Mouse (Mus musculus) kidney, adult 2 months (tissue): ENCODE measurements at regions not wholly inside any gene's neighbourhood (a gene's known extent, or its start where the extent isn't known, plus 50 kb on each side); places are given as distances from the start of the nearest gene placed in this dataset.

ENCODE experiments used
- CTCF ChIP-seq: fragments of 200-500 bp; conservative IDR thresholded peaks from 2 replicates; pipeline ENCODE4 v1.5.1; 2011; ENCODE audit warnings: low read depth, mild to moderate bottlenecking, control low read depth, low read length, moderate library complexity, mixed read lengths; ENCODE audit not compliant: insufficient read depth, insufficient read length
- POLR2A ChIP-seq: fragments of 200-500 bp; IDR thresholded peaks from one replicate; pipeline ENCODE4 v1.6.1; 2011; ENCODE audit warnings: low read depth, low read length, control low read depth

DNA sequence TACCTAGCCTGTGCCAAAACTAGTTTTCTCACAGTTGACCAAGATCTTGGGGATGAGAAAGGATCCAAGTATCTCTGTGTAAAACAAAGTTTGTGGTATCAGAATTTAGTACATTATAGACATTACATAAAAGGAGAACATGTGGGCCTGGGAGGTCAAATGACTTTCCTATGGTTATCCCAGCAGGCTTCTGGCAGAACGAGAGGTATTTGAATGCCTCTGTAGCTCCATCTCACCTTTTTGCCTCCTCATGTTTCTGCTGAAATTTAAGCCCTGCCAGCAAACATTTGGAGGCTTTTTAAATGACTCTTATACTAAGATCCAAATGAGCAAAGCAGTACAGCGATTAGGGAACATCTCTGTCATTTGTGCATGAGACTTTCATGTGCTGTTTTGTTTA is 167.8 kb downstream of the Tex13c3 start:
- TF ChIP-seq CTCF (no peak), POLR2A (no peak)
